Mouse (Mus musculus) left cerebral cortex, postnatal 14 days (tissue): ENCODE measurements around the gene Ranbp3. TPM values are rescaled to one million over a fixed set of nuclear protein-coding genes. Genes with fewer than 3 reads are reported as not detected.
A peak's percentile ranks its signal among the peaks of the same experiment; 100 is the strongest.

ENCODE experiments used
- DNase-seq, 2 experiments: peaks; one replicate each; pipeline ENCODE4 v3.0.0; 2021 to 2022; ENCODE audit warnings: low spot score in 2 of 2, mixed read lengths in 1 of 2
- intact Hi-C: fragments of 180-260 bp; cut with DNase I; formaldehyde crosslinking; loops from one replicate; pipeline ENCODE4 v1.15.1; 2025
- total RNA-seq, 2 experiments: library from RNA; stranded (reverse); gene quantifications; 2 replicates each; pipeline ENCODE4 v1.2.3; 2021

Gene Ranbp3
- total RNA-seq, 2 experiments from 2014 or later, result 87.2 to 92.9 TPM

DNA sequence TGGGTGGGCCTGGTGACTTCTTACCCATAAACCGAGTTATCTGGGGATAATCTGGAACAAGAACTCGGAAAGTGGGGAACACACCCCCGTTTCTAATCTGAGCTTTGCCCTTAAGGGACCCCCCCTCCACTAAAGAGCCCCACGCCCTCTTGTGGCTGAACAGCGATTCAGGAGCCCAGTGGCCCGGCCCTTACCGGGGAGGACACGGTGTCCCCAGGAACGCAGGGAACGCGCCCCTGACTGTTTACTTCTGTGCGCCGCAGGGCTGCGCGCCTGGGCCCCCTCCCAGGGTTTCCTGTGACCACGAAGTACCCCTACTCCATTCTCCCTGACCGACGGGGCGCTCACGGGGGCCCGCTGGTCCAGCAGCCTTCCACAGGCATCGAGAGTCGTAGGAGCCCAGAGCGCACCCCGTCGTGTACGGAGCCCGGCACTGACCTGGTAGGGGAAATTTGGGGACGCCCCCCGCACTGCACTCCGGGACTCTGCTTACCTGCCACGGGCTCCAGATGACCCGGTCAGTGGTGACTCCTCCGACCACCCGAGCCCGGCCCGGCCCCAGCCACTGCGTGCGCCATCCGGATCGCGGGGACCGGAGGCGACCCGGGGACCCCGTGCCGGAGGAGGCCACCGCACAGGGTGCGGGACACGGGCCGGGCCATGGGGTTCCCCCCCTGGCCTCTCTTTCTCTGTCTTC lies 83.8 kb downstream of the Ranbp3 start:
- intact Hi-C loops, result no loop called here
- DNase-seq, result no peak

DNA sequence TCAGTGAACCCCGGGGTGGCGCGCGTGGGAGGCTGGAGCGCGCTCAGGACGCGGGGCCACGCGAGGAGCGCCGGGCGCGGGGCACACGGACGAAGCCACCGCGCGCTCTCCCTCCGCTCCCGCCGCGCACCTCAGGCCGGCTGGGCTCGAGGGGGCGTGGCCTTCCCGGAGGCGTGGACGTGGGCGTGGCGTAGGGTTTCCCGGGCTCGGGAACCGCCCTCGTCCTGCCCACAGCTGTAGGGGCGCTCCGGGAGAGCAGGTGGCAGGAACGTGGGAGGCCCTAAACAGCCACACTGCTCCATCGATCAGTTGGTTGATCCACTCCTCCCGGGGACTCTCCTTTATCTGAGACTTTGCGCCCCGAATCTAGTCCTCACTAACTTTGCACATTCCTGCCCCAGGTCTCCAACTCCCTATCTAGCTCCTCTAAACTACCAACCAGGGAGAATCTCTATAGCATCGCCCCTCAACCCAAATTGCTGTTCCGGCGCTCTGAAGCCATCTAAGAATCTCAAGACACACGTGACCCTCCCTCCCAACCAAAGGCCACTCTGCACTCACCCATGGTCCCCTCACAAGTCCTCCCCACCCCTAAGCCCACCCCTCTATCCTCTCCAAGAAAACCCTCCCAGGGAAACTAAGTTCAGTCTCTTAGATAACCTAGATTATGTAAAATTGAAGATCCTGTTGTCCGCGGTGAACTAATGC lies 84.5 kb downstream of the Ranbp3 start, which contains the start of gene Nrtn:
Nrtn (minus strand) TSS at position 115 of the 708 bp plus-strand sequence.
- peak in 1 of 2 experiments; percentile 69 for DNase-seq
- intact Hi-C loops, result no loop called here

DNA sequence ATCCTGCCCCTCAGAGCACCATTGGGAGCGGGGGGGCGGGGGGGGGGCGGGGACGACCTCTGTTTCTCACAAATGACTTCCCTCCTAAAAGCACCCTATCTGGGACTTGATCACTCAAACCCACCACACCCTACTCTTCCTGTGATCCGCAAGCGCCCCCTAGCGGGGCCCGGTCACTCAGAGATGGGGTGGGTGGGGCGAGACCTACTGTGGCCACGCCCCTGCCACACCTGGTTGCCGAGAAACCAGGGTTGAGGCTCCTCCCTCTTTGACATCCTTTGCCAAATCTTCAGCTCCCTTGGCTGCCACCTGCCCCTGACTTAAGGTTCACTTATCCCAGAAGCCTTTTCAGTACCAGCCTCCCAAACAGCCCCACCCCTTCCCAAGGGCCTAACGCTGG lies 85.0 kb downstream of the Ranbp3 start:
- intact Hi-C loops, result no loop called here
- DNase-seq, result peak; percentile 65 to 77

DNA sequence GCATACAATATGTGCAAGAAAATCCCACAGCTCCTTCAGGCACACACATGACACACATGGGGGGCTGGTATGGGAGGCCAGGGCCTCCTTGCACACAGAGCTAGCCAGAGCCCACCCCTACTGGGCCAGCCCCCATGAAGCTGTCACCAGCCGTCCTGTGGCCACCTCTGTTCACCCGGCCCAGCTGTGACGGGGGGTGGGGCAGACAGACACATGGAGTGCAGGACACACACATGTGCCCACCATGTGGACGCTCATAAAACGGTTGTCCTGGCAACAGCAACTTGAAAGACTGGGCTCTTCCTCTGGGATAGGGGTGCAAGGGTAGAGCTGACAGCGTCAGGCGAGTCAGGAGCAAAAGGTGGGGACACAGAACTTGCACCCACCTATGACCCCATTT lies 86.2 kb downstream of the Ranbp3 start:
- no peak for DNase-seq
- intact Hi-C loops, result no loop called here

DNA sequence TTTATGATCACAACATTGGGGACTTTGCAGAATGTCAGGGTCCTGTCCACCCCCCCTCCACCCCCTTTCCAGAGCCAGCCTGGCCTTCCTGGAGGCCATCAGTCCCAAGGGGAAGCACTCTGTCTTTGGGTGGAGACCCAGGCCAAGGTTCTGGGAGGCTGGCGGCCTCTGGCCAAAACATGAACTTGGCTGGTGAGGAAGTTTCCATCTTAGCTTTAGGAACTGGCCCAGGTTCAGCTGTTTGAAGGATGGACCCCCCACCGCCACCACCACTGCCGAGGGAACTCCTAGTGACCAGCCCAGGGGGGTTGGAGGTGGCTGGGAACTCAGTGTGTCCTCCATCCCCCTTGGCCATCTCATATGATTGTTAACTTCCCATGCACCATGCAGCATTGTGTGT lies 88.0 kb downstream of the Ranbp3 start:
- intact Hi-C loops, result no loop called here
- no peak for DNase-seq

Other genes with a start within 250 kb of the Ranbp3 start
- 100 to 1,000 TPM; 644 to 661 TPM for gene Ptprs, start 196.8 kb upstream of the Ranbp3 start, total RNA-seq
- not detected for gene Znrf4, start 160.9 kb upstream of the Ranbp3 start, total RNA-seq
- 1 to 10 TPM; 1.1 to 1.8 TPM for gene Gm20219, start 118.9 kb upstream of the Ranbp3 start, total RNA-seq
- gene Safb2, start 88.7 kb upstream of the Ranbp3 start, total RNA-seq, result 100 to 1,000 TPM; 100 to 111 TPM
- 100 to 1,000 TPM; 136 to 137 TPM for gene Safb, start 88.5 kb upstream of the Ranbp3 start, total RNA-seq
- gene 2410015M20Rik, start 63.5 kb upstream of the Ranbp3 start, total RNA-seq, result 100 to 1,000 TPM; 168 to 176 TPM
- gene Rpl36, start 59.9 kb upstream of the Ranbp3 start, total RNA-seq, result 100 to 1,000 TPM; 342 to 390 TPM
- gene Lonp1, start 46.4 kb upstream of the Ranbp3 start, total RNA-seq, result 10 to 100 TPM; 65.6 to 66.7 TPM
- under 1 TPM; 0.49 to 0.62 TPM for gene Catsperd, start 45.2 kb upstream of the Ranbp3 start, total RNA-seq
- 100 to 1,000 TPM; 227 to 229 TPM for gene Ndufa11, start 44.5 kb downstream of the Ranbp3 start, total RNA-seq
- gene Vmac, start 44.7 kb downstream of the Ranbp3 start, total RNA-seq, result 1 to 10 TPM; 7.8 to 8.0 TPM
- 1 to 10 TPM; 2.6 to 4.5 TPM for gene Nrtn, start 84.2 kb downstream of the Ranbp3 start, total RNA-seq
- gene Dus3l, start 91.5 kb downstream of the Ranbp3 start, total RNA-seq, result 10 to 100 TPM; 66.2 to 75.0 TPM
- gene Prr22, start 97.0 kb downstream of the Ranbp3 start, total RNA-seq, result under 1 TPM; 0.51 to 0.94 TPM
- gene Rfx2, start 157.7 kb downstream of the Ranbp3 start, total RNA-seq, result 1 to 10 TPM; 2.1 to 2.4 TPM
- gene Acsbg2, start 201.2 kb downstream of the Ranbp3 start, total RNA-seq, result not detected
- under 1 TPM in 1 of 2 experiments, not detected in 1; 0.18 TPM for gene 1700061G19Rik, start 202.2 kb downstream of the Ranbp3 start, total RNA-seq